Mouse (Mus musculus): ENCODE data around the gene Nudt4.
A peak's percentile ranks its signal among the peaks of the same experiment; 100 is the strongest.
"Not testable (repeated sequence)": the region's sequence is repeated elsewhere in the genome, so short reads cannot be mapped to it uniquely, and the experiment has no call there.

Nudt4 gene

GRCm38 (mm10) chr10:95566786-95567185 is 2.8 kb upstream of the Nudt4 start:
- no peak for DNase-seq

GRCm38 (mm10) chr10:95565156-95565854 is 1.4 kb upstream of the Nudt4 start:
- peak in 1 of 2 experiments; percentile 24 for DNase-seq

GRCm38 (mm10) chr10:95562859-95563841 is 796 bp downstream of the Nudt4 start:
- peak; percentile 60 to 68 for DNase-seq

DNA sequence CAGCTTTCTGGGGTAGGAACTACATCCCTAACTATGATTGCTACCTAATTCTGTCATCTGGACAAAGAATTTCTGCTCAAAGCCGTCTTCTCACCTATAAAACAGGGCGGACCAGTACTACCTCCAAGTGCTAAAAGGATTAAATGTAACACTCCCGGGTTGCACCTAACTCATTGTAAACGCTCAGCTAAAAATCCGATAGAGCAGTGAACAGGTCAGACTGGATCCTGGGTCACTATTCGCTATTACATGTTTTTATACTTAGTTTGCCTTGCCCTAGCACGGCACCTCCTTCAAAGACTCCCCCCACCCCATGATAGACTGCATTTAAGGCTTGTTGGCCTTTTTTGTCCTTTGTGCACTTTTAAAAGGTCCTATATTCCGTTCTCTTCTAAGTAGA is 1.6 kb downstream of the Nudt4 start:
- no peak for DNase-seq

DNA sequence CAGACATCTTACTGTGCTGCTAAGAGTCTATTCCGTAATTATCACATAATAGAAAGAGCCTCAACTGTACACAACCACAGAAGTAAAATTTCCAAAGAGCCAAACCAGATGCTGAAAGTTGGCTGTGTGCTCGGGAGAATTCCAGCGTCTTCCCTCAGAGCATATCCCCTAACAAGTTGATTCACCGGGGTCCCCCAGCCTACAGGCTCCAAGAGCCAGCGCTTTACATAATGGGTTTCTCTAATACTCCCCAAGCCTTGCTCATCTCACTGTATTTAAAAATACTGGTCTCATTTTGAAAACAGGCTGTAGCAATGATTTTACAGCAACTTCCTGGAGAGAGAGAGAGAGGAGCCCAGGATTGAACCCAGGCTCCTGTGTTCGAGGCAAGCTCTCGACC is 2.3 kb downstream of the Nudt4 start:
- DNase-seq: no peak

- no peak for DNase-seq
Measured at GRCm38 (mm10) chr10:95560394-95560983, 3.5 kb downstream of the Nudt4 start.

DNA sequence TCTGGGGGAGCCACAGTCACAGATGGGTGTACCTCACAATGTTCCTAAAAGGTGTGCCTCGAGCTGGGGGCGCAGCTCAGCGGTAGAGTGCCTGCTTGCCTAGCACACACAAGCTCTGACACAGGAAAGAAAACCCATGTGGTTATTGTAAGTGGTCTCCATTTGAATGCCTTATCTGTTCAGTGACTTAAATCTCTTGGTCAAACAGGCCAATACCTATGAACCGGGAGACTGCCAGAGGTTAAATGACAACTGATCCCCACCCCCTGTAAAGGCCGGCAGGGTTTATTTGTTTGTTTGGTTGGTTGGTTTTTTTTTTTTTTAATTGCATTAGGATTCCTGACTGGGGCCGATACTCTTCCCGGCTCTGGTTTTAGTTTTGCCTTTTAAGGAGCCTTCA is 4.5 kb downstream of the Nudt4 start:
- DNase-seq: no peak

- peak in 1 of 2 experiments; percentile 38 for DNase-seq
Measured at GRCm38 (mm10) chr10:95557337-95557828, 6.6 kb downstream of the Nudt4 start.

DNA sequence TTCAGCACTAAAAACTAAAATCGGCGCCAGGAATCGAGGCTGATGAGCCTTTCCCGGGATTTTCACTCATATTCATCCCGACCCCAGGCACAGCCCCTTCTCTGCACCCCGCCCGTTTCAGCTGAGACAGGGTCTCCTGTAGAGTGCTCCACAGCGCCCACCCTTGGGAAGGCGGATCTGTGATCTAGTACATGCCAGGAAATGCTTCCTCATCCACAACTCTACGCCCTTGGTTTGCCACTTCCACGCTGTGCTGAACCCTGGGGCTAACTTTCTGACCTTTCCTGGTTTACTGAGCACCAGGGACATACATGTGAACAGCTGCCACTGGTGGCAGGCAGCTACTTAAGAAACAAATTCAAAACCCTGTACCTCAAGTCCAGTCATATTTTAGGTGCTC is 8.1 kb downstream of the Nudt4 start:
- DNase-seq: no peak

- DNase-seq: no peak
Measured at GRCm38 (mm10) chr10:95552326-95552725, 11.6 kb downstream of the Nudt4 start.

DNA sequence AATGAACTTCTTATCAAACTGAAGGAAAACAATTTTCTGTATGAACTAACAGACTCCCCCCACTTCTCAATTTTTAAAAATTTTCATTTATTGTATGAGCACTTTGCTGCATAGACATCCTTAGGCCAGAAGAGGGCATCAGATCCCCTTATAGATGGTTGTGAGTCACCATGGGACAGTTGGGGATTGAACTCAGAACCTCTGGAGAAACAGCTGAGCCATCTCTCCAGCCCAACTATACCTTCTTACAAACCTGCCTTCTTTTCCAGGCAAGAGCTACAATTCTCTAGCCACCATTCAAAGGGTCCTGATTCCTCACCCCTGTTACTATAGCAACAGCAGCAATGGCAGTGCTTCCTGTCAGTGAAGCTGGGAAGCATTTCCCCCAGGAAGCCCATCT is 12.2 kb downstream of the Nudt4 start:
- no peak for DNase-seq

DNA sequence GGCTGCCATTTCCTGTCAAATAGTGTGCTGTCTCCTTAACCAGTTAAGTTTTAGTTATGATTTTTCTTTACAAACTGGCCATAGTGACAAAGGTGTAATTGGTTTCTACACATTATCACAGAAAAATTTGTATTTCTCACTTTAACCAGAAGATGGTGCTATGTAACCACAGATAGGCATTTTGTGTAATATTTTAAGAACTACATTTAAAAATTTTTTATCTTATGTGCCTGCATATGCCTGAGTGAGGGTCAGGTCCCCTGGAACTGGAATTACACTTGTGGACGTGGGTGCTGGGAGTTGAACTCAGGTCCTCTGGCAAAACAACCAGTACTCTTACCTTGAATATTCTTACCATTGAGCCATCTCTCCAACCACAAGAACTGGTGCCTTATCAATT is 13.4 kb downstream of the Nudt4 start:
- DNase-seq: no peak

DNA sequence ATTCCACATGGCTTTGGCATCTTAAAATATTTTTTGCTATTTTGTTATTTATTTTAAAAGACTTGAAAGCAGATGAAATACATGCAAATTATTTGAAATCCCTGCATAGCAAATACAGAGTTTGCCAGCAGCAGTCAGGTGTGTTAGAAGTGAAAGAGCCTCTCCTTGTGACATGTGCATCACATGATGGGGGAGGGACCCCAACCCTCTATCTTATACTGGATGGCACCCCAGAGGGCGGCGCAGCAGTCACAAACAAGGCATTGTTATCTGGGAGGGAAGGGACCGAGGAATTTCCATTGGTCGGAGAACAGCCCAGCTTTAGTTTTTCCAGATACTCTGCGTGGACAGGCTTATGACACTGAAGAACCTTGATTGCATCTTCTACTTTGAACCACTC is 14.9 kb downstream of the Nudt4 start:
- not testable (repeated sequence) for DNase-seq

DNA sequence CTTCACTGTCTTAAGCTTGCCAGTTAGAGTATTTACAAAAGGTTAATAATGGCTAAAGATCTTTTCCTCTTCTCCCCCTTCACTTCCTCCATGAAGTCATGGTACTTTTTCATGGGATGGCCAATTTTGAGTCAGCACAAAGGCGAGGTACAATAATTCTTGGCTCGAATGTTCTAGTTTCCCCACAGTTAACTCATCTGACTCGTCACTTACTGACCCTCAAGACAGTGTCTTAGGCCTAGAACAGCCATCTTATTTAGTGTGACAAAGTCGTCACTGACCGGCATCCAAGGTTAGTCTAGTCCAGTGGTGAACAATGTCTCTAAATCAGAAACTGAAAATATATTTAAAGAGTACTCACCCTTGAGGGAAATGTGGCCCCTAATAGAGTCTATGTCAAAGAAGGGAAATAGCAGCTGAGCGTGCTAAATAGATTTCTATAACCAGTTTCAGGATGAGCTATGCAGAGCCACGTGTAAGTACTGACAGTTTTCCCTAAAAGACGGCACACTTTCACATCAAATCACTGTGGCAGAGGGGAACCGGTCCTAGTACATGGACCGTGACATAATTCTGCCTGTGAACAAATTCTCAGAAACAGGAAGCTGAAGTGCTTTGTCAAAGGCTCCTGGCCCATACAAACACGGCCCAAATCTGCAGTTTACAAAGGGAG is 15.7 kb downstream of the Nudt4 start:
- no peak for DNase-seq

- DNase-seq: no peak
Measured at GRCm38 (mm10) chr10:95546178-95546577, 17.8 kb downstream of the Nudt4 start.

- DNase-seq: no peak
Measured at GRCm38 (mm10) chr10:95545051-95545450, 18.9 kb downstream of the Nudt4 start.

DNA sequence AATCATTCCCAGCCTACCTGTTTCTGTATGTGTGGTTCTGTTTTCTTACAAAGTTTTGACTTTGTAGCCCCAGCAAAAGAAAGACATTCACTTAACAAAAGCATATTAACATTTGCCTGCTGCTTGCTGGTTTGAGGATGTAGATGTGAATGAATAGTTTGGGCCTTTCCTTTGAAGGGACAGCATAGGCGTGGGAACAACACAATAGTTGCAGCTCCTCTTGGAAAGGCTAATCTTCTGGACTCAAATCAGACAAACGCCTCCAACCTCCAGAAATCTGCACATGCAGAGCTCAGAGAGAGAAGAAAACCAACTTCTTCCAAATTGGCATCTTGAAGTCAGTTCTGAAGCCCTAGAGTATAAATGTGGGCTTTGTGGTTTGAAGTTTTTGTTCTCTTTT is 19.3 kb downstream of the Nudt4 start:
- no peak for DNase-seq

DNA sequence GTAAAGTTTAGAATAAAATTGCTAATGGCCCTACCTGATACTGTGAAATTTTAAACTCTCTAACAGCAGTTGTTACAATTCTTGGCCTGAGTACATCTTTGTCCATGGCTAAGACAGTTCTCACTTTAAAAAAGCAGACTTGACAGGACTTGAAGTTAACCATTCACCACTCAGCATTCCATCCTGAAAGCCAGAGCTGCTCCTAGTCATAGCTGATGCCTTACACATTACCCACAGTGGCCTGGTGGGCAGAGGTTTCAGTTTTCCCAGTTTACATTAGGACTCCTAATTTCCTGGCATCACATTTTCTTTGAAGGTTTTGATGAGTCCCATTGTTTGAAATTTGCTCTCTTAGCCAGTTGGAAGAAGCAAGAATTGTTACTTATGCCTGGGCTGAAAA is 19.9 kb downstream of the Nudt4 start:
- no peak for DNase-seq

DNA sequence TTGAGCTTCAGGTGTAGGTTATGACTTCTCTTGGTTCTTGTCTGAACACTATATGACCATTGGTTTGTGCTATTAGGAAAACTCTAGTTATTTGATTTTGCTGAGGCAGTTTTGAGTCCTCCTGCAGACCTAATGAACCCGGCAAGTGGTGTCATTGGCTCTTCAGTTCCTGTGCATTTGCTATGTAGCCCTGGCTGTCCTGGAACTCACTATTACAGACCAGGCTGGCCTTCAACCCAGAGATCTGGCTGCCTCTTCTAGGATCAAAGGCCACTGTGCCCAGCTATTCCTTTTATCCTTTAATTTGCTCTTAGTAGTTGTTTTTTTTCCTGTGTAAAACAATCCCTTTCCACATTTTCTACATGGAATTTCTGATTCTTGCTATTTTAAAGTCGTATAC is 20.6 kb downstream of the Nudt4 start:
- no peak for DNase-seq

DNA sequence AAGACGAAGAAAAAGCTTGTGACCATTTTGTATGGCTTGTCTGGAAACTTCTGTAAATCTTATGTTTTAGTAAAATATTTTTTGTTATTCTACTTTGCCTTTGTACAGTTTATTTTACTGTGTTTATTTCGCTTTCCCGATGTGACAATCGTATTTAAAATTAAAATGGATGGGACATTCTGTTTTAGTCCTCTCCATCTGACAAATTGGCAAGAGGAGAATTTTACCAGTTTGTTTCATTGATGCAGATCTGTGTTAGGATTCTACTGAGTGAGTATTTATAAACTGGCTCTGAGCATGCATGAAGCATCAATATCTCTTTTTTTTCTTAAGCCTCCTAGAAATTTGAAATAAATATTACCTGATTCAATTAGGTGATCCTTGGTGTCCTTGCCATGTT is 21.0 kb downstream of the Nudt4 start:
- no peak for DNase-seq

GRCm38 (mm10) chr10:95539841-95540240 is 24.1 kb downstream of the Nudt4 start:
- no peak for DNase-seq

DNA sequence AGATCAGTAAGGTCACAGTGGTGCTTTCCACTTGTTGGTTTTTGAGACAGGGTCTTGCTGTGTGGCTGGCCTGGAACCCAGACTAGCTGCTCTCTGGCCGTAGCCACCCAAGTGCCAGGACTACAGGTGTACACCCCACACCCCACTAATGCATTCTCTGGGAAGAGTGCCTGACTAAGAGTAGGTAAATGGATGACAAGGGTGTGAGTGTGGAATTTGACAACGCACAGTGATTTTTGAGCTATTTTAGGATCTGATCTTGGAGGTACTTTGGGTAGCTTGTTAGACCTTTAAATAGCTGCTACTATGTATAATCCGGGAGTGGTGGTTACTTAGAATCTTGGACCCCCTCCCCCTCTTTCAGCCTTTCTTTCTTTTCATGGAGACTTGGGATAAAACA is 24.7 kb downstream of the Nudt4 start:
- no peak for DNase-seq

GRCm38 (mm10) chr10:95536222-95536541 is 27.8 kb downstream of the Nudt4 start:
- no peak for DNase-seq

Data from lung, postnatal 4 days (tissue).